Mouse (Mus musculus) heart, adult 2 months (tissue): ENCODE measurements around the gene Ss18l2. TPM values are rescaled to one million over a fixed set of nuclear protein-coding genes. Genes with fewer than 3 reads are reported as not detected.

ENCODE experiments used
- DNase-seq, 2 experiments: peaks; one replicate each; pipeline ENCODE4 v3.0.0; 2021
- H3K27ac ChIP-seq: fragments of 200-600 bp; 2 replicates; pipeline ENCODE4 v1.8.1; 2022
- H3K27me3 ChIP-seq: fragments of 200-500 bp; 2 replicates; pipeline ENCODE4 v1.6.1; 2012; ENCODE audit warnings: mild to moderate bottlenecking, low read length, inconsistent platforms, mixed read lengths; ENCODE audit not compliant: control insufficient read depth, insufficient read depth
- H3K36me3 ChIP-seq: fragments of 200-500 bp; 2 replicates; pipeline ENCODE4 v1.6.1; 2012; ENCODE audit warnings: low read length, inconsistent platforms; ENCODE audit not compliant: control insufficient read depth, insufficient read depth
- H3K4me1 ChIP-seq: fragments of 200-500 bp; 2 replicates; pipeline ENCODE4 v1.6.1; 2011; ENCODE audit warnings: low read length; ENCODE audit not compliant: control insufficient read depth, insufficient read depth
- H3K4me3 ChIP-seq: fragments of 200-600 bp; 2 replicates; pipeline ENCODE4 v1.8.1; 2022
- H3K79me2 ChIP-seq: fragments of 200-500 bp; replicated peaks from 2 replicates; pipeline ENCODE4 v1.6.1; 2012; ENCODE audit warnings: mild to moderate bottlenecking, inconsistent platforms, low read length, moderate library complexity, mixed read lengths; ENCODE audit not compliant: control insufficient read depth, insufficient read depth
- H3K9ac ChIP-seq: fragments of 200-500 bp; 2 replicates; pipeline ENCODE4 v1.6.1; 2012; ENCODE audit warnings: low read depth, mild to moderate bottlenecking, control low read depth, inconsistent platforms, low read length, mixed read lengths
- CTCF ChIP-seq: fragments of 200-600 bp; IDR thresholded peaks from 2 replicates; pipeline ENCODE4 v1.8.1; 2022; ENCODE audit warnings: antibody characterized with exemption, mild to moderate bottlenecking, moderate library complexity
- EP300 ChIP-seq: fragments of 200-500 bp; IDR thresholded peaks from 2 replicates; pipeline ENCODE4 v1.6.1; 2011; ENCODE audit warnings: low read depth, low read length, control low read depth; ENCODE audit not compliant: insufficient read depth
- POLR2A ChIP-seq: fragments of 200-500 bp; IDR thresholded peaks from 2 replicates; pipeline ENCODE4 v1.6.1; 2011; ENCODE audit warnings: mild to moderate bottlenecking, low read depth, low read length, control low read depth; ENCODE audit not compliant: insufficient read depth
- WGBS: fragments of 180-500 bp; shearing (Covaris S2); methylation state at CpG from one replicate; pipeline ENCODE4 v1.1.7; 2018; 5-methylcytosine and 5-hydroxymethylcytosine counted together
- intact Hi-C: fragments of 180-260 bp; cut with DNase I; formaldehyde crosslinking; loops from one replicate; pipeline ENCODE4 v1.15.1; 2025
- polyA plus RNA-seq: library from polyadenylated mRNA; depleted of rRNA; stranded (reverse); fragments of >200 nt; gene quantifications from 2 replicates; pipeline ENCODE4 v1.2.3, GENCODE M21; 2012
- total RNA-seq, 2 experiments: library from RNA; stranded (reverse); gene quantifications; 2 replicates each; pipeline ENCODE4 v1.2.3; 2021

The Ss18l2 gene
- total and polyA plus RNA-seq, 3 experiments = 103 to 138 (median 125) TPM

DNA sequence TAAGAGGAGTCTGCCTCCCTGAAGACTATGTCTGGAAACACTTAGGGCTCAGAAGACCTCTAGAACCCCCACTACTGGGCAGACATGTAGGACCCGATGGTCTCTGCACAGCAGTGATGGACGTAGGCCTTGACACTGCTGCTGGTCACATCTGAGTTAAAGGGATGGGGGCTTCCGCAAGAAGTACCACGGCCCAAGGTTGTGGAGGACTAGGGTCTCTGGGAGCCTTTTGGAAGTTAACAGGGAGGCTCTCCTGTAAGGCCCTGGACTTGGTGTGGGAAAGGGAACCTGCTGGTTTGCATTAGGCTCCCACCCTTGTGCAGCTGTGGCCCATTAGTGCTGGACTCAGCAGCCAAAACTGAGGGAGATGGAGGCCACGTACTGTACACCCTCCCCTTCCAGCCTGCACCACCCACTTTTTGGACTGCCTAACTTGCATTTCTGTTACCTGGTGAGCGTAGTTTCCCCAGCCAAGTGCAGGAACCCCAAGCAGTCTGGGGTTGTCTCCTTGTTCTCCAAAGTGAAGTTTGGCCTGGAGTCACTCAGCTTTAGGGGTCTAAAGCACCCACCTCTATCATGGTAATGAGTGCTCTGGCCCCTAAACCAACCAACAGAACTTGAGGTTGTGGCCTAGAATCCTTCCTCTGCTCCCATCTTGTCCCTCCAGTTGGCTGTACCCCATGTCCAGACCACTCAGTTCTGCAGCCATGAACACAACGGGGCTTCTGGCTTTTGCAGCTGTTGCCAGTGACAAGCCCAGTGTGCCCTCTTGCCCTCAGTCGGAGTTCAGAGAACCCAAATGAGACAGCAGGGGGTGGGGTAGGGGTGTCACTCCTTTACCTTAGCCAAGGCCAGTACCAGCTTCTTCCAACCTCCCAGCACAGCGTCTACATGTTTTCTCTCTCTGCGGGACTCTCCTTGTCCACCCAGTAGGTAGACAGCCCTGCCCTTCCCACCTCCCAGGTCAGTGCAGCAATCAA, 48.0 kb downstream of the Ss18l2 start:
- H3K4me3 ChIP-seq = no peak overlapping the region
- H3K27ac ChIP-seq = no peak overlapping the region
- TF ChIP-seq POLR2A (no peak), EP300 (no peak), CTCF (no peak)
- H3K36me3 ChIP-seq = no peaks in the 10 kb centered on the region
- intact Hi-C loops = loop anchor here (2.0 to 5.0 kb wide), 2 partner anchors 37 to 64 kb away; no protein-coding TSS in a partner anchor
- no peak overlapping the region for H3K9ac ChIP-seq
- peaks cover 4% of the 10 kb centered on the region; the same call in 1 of the 2 replicates for H3K4me1 ChIP-seq
- no peaks in the 10 kb centered on the region for H3K79me2 ChIP-seq
- peak in 1 of 2 experiments; percentile 36 for DNase-seq
- 48% methylated on average over 10 of the region's 10 CpGs for WGBS
- no peaks in the 10 kb centered on the region for H3K27me3 ChIP-seq

DNA sequence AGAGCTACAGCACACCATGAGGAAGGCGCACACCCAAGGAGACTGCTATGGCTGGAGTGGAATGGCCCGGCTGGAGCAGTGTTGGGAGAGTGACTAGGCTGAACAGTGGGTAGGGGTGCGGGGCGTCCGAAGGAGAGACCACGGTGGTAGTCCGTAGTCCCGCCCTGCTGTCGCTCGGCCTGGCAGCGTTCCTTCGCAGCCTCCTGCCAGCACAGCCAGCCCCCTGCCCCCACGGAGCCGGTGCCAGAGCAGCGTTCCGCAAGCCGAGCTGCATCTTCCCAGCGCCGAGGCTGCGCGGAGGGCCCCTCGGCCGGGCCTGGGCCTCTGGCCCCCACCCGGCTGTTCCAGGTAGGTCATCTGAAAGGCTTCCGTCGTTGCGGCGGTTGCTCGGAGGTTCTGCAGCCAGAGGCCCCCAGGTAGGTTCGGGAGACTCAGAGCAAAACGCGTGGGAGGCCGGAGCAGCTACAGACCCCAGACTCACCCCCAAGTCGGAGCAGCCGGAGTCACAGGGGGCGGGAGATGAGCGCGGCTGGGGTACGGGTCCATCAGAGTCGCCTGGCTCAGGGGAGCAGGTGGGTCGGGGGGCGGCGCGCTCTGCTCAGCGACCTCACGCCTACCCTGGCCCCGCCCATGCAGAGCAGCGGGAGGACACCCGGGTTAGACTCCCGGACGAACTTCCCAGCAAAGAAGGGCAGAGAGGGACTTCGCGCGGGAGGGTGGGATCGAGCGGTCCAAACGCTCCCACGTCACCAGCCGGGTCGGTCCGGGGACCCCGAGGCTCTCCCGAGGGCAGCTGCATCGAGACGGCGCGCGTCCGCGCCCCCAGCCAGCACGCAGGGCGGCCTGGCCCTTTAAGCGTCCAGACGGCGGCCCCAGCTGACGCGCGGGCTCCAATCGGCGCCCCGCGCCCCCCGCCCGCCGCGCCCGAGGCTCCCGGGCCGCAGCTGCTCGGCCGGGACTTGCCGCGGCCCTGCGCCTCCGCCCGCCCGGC, 49.3 kb downstream of the Ss18l2 start, which contains the start of gene Zfp651:
Gene Zfp651 (plus strand): TSS at position 240 of the 991 bp plus-strand sequence.
- TF ChIP-seq EP300 (no peak), CTCF (no peak), POLR2A (no peak; the same call in 1 of the 2 replicates)
- Histone ChIP-seq H3K9ac (peak within 1 kb of the TSS; percentile 79), H3K4me1 (peaks cover 4% of the 10 kb centered on the region), H3K27ac (peak within 1 kb of the TSS; percentile 90), H3K36me3 (no peaks in the 10 kb centered on the region), H3K79me2 (no peaks in the 10 kb centered on the region), H3K4me3 (peak within 1 kb of the TSS; percentile 93), H3K27me3 (no peaks in the 10 kb centered on the region)
- DNase-seq = peak; percentile 75 to 81
- intact Hi-C loops = loop anchor here (2.0 to 5.0 kb wide), 2 partner anchors 39 to 63 kb away; no protein-coding TSS in a partner anchor
- WGBS = under 1% methylated on average over 92 of the region's 97 CpGs

DNA sequence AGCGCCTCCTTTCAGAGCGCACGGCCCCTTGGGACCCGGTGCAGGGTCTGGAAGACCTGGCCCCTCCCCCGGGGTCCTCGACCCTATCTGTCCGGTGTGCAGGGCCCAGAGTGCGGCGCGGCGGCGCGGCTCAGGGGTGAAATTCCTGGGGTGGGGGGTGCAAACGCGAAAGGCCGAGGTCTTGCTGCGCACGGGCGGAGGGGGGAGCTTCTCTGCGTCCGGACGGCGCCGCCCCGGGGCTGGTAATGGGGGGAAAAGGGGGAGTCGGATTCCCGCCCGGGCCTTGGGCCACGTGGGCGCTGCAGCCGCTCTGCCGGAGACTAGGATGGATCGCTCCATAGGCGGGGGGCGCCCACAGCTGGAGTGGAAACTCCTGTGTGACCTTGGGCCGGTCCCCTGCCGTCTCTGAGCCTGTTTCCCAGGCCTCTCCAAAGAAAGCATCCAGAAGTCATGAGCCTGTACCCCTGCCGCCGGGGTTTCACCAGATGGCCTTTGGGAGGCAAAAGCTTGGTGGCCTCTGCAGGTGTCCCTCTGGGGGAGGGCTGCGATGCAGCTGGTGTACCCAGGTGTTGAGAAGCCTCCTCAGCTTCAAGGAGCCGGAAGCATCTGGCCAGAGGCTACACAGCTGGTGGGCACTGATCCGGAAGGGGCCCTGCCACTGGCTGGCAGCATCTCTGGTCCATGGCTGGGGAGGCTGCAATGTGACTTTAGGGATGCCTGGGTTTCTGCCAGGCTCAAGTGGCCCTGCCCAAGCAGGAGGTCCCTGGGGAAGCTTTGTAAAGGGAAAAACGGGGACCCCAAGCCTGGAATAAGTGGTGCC, 50.4 kb downstream of the Ss18l2 start:
- Histone ChIP-seq H3K4me1 (peaks cover 4% of the 10 kb centered on the region), H3K9ac (peak overlapping the region; percentile 79), H3K27me3 (no peaks in the 10 kb centered on the region), H3K36me3 (no peaks in the 10 kb centered on the region), H3K27ac (peak overlapping the region; percentile 90), H3K79me2 (no peaks in the 10 kb centered on the region), H3K4me3 (peak overlapping the region; percentile 93)
- intact Hi-C loops = no loop called here
- WGBS = 2% methylated on average over 43 of the region's 43 CpGs
- TF ChIP-seq CTCF (no peak), EP300 (no peak), POLR2A (no peak)
- peak; percentile 74 to 79 for DNase-seq

DNA sequence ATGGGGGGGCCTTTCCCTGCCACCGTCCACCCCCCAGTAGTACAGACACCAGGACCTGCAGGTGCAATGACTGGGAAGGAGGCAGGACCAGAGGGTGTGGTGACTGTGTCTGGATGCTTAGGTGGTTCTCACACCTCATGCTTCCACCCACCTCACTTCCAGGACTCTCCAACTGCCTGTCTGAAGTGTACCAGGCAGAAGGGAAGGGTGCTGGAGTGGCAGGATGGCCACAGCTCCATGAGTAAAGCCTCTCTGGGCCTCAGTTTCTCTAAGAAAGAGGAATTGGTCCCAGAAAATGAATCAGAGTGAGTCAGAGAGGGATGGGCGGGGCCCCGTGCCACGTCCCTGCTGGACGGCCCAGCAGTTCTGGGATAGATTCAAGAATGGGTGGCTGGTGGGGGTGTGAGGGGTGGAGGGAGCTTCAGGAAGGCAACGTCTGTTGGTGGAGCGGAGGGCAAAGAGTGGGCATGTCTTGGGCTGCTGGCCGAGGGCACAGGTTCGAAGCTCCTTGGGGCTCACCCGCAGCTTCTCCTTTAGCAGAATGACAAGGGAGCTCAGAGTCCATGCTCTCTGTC, 51.0 kb downstream of the Ss18l2 start:
- 56% methylated on average over 10 of the region's 10 CpGs for WGBS
- no peak for TF ChIP-seq POLR2A
- no peak for TF ChIP-seq EP300
- no peak for TF ChIP-seq CTCF
- peaks cover 4% of the 10 kb centered on the region for H3K4me1 ChIP-seq
- DNase-seq = peak in 1 of 2 experiments; percentile 40
- intact Hi-C loops = no loop called here
- H3K36me3 ChIP-seq = no peaks in the 10 kb centered on the region
- H3K27ac ChIP-seq = peak overlapping the region; percentile 90; the same call in 1 of the 2 replicates
- H3K79me2 ChIP-seq = no peaks in the 10 kb centered on the region
- no peak overlapping the region; the same call in 1 of the 2 replicates for H3K4me3 ChIP-seq
- no peak overlapping the region for H3K9ac ChIP-seq
- H3K27me3 ChIP-seq = no peaks in the 10 kb centered on the region
